Mouse (Mus musculus): Measurements from ENCODE around the gene Trim71. TPM values are rescaled to one million over a fixed set of nuclear protein-coding genes. Genes with fewer than 3 reads are reported as not detected.

Gene Trim71
- total RNA-seq, 2 experiments from 2014 or later = 0.50 to 0.69 TPM

DNA sequence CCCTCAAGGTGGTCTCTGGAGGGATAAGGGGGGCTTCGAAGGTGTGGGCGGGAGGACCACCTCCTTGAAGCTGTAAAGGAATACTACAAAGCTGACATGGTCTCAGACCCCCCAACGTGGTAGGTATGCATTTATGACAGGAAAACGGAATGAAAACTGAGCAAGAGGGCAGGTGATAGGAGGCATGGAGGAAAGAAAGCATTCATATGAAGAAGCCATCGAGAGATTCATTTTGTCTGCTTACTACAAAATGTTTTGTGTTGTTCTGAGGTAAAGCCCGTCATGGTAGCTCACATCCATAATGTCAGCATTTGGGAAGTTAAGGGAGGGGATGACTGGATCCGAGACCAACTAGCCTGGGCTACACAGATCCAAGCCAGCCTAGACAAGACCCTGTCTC, 4.0 kb downstream of the Trim71 start:
- DNase-seq (ENCODE audit: low spot score in 2 of 2) = no peak

DNA sequence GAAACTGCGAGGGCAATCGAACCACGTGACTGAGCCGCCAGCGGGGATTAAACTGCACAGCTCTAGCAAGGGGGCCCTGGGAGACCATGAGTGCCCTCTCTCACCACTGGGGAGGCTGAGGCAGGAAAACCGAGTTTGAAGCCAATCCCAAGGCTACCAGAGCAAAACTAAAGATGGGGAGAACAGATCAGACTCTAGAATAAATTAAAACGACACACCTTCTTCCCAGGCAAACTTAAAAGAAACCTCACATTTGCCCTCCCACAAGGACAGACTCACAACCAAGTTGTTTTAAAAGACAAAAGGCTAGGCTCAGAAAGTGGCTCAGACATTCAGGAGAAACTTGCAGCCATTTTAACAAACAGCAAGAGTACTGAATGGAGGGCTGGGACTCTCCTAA, 7.1 kb downstream of the Trim71 start:
- no peak for DNase-seq (ENCODE audit: low spot score in 2 of 2)

DNA sequence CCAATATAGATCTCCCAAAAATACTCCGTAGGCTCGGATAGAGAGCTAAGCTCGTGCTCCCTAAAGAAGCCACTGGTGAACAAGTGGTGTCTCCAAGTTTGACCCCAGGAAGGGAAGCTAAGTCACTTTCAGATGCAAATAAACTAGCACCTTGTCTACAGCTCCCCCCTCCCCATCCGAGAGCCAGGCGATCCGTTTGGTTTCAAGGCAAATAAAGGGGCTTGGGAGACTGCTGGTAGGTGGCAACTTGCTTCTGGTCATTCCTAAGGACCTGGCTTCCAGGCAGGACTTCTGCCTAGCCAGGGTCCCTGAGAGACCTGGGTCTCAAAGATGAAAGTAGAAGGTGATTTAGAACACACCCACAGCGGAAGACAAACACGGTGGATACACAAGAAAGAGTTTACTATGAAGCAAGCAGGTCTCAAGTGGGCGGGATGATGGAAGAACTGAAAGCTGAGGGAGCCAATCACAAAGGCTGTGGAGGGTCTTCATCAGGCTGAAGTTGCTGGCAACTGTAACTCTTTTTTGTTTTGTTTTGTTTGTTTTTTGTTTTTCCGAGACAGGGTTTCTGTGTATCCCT, 7.8 kb downstream of the Trim71 start:
- no peak for DNase-seq (ENCODE audit: low spot score in 2 of 2)

DNA sequence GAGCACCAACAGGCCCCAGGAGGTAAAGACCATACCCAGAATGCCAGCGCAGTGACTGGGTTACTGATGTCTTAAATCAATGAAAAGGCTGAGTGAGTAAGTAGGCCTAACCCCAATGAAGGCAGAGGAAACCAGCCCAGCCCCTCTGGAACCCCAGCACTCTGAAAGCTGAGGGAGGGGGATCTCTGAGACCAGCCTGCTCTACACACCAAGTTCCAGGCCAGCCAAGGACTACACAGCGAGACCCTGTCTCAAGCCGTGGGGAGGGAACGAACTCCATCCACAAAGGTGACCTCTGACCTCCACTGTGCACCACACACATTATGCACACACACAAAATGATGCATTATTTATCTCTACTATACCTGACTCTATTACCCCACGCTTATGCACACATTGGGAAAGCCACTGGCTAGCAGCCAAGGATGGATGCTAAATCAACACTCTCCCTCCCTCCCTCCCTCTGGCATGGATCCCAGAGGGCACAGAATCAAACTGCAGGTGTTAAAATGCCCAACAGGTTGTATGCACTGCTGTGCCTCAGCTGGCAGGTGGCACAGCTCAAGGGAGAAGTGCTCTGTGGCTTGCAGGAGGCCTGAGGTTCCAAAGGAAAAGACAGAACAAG, 9.7 kb downstream of the Trim71 start:
- no peak for DNase-seq (ENCODE audit: low spot score in 2 of 2)

DNA sequence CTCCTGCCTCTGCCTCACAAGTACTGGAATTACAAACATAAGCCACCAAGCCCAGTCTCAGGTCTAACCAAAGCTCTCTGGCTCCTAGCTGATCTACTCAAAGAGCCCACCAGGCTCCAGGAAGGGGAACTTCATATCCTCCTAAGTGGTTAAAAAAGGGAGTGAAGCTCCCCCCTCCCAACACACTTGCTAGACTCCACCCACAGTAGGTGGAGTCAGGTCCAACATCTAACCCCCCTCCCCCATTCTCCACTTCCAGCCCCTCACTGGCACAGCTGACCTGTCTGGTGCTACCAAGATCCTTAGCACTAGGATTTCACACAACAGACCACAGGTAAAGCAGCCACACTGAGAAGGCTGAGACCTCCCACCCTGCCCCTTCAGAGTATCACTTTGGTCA, 10.3 kb downstream of the Trim71 start:
- DNase-seq (ENCODE audit: low spot score in 2 of 2) = no peak

DNA sequence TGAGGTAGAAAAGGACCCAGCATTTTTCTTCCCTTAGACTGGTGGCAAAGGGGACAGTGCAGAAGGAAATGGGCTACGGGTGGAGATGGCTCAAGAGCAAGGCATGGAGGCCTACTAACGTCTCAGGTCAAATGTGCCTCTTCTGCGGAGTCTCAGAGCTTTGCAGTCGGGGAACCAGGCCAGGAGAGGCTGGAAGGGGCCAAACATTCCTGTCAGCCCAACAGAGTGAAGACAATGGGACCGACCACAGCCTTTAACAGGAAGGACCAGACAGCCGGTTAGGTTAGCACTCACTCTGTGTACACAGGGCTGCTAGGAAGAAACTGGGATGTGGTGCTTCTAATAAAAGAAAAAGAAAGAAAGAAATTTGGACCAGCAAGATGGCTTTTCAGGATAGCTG, 14.1 kb downstream of the Trim71 start:
- no peak for DNase-seq (ENCODE audit: low spot score in 2 of 2)

DNA sequence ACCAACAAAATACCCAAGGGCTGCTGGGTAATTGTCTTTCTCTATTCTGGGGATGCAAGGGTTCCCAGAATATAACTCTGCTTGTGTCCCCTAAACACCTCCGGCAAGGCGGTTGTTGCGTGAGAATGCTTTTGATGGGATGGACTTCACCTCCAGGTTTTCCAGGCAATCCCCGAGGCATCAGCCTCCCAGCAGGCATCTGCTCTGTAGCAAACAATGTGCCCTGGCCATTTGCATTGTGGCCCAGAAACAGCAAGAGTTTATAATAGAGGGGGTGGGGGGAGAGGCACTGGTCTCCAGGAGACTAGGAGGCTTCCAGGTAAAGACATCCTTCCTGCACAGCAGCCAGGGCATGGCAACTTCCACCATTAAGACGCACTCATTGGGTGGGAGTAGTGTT, 15.1 kb downstream of the Trim71 start:
- DNase-seq (ENCODE audit: low spot score in 2 of 2) = no peak

DNA sequence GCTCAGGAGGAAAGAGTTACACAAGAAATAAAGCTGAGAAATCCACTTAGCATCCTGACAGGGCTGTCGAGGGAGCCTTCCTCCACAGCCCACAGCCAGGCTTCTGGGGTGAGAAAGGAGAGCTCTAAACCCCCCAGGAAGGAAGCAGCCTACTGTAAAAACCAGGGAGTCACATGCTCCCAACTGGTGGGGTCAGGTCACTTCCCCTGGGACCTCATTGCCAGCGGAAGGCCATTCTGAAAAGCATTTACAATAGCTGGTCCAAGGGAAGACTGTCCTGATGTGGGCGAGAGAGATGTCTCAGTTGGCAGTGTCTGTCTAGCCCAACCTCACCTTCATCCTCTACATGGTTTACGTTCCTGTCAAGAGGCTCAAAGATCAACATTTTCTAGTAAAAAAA, 15.7 kb downstream of the Trim71 start:
- DNase-seq (ENCODE audit: low spot score in 2 of 2) = no peak

DNA sequence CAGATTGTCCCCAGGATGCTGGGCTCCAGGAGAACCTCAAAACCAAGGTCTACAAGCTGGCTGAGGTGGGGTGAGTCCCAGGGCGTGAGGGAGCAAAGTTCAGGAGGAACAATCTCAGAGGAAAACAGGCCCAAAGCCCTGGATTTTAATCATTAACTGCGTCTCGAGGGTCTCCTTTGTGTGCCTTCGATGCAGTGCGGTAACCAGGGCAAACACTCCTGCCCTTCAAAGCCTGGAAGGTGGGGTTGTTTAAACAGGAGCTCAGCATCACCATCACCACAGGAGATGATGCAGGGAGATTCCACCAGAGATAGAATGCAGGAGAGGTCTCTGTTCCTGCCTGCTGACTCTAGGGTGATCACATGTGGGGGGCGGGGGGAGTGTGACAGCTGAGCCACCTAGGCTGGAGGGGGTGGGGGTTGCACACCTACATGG, 16.5 kb downstream of the Trim71 start:
- no peak for DNase-seq (ENCODE audit: low spot score in 2 of 2)

DNA sequence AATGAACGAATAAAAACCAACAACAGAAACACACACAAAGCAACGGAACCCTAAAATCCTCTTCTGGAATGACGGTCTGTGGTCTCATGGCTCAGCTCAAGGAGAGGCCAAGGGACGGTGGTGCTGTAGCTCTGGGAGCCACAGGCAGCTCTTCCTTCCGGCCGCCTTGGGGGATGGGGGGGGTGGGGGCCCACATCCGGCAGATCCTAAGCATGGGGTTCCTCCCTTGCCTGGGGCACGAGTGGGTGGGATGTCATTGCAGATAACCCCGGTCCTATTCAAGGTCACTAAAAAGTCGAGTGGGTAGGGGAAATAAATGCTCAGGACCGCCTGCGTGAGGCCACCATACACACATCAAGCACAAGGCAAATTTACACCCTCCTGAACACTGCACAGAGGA, 17.4 kb downstream of the Trim71 start:
- no peak for DNase-seq (ENCODE audit: low spot score in 2 of 2)

DNA sequence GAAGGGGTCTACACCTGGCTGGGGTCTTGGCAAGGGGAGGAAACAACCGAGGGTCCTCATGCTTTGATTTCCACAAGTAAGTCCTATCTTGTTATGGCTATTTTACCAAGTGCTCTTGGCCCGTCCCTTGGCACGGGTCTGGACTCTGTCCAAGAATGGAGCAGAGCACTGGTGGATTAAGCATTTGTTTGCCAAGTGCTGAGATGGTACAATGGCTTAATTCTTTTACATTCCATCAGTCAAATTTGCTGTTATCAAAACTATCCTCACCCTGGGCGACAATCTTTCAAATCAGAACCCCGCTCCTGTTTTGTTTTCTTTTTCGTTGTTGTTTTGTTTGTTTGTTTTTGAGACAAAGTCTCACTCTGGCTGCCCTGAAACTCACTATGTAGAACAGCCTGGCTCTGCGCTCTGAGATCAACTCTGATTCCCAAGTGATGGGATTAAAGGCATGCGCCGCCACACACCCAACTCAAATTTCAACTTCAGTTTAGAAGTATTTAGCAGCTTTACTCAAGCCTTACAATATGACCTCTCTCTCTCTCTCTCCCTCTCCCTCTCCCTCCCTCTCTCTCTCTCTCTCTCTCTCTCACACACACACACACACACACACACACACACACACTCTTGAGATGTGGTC, 19.3 kb downstream of the Trim71 start:
- peak in 1 of 2 experiments; percentile 7 for DNase-seq (ENCODE audit: low spot score in 2 of 2)

DNA sequence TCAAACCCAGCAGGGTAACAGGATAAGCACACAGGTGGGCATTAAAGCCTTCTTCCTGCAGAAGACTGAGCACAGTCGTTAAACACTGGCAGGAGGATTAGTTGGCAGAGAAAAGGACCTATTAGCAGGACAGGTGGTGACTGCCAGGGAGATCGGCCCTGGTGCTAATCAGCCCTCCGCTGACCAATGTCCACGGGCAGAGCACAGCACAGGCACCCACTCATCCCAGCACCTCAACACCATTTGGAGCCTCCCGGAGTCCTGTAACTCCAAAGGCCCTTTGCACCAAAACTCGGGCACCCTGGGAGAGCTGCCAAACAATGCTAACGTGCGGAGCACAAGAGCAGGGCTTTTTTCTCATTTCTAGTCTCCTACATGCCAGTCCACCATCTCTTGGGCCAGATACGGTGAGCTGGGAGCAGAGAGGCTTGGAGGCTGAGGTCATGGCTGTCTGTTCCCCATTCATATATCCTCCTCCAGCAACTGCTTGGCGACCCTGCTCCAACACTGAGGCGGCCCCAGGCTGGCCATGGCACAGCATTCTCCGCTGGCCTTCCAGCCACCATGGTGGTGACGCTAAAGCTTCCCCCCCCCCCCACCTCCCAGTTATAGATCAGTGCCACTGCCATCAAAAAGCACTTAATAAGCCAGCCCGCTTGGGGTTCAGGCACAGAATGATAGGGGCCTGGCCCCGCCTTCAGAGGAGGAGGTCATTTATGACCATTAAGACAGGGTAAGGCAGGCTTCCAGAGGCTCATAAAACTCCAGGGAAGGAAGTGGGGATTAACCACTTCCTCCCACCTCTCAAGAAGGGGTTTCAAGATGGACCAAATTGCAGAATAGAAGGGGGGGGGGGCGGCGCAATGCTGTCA, 20.1 kb downstream of the Trim71 start:
- no peak for DNase-seq (ENCODE audit: low spot score in 2 of 2)

DNA sequence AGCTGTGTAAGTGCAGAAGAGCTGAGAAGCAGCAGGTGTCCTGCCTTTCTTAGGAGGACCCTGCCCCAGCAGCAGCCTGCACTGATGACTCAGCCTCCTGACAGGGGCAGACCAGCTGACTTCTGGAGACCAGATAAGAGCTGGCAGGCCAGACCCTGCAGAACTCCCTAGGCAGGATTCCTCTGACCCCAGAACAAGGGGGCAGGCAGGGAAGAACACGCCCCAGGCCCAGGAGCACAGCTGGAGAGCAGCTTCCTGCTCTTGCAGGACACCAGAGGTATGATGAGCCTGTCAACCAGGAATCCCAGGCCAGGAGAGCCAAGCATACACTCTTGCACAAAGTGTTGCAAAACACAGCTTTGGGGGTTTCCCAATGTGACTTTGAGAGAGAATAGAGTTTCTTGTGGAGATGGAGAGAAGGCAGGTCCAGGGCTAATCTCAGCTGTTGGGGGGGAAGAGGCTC, 22.9 kb downstream of the Trim71 start:
- no peak for DNase-seq (ENCODE audit: low spot score in 2 of 2)

DNA sequence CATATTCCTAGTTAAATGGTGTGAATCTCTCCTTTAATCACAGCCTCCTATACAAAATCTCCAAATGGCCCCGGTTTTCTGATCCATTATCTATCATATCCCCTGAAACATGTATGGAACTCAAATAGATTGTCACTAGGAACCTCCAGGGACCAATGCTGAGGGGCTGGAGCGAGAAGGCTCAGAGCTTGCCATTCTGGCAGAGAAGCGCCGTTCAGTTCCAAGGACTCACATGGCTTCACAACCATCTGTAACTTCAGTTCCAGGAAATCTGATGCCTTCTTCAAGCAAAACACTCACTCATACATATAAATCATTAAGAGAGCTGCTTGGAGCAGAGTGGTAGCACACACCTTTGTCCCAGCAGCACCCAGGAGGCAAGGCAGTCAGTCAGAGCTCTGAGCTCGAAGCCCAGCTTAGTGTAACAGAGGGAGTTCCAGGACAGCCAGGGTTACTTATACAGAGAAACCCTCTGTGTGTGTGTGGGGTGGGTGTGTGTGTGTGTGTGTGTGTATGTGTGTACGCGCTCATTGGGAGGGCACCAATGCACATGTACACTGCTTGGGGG, 25.1 kb downstream of the Trim71 start:
- no peak for DNase-seq (ENCODE audit: low spot score in 2 of 2)

DNA sequence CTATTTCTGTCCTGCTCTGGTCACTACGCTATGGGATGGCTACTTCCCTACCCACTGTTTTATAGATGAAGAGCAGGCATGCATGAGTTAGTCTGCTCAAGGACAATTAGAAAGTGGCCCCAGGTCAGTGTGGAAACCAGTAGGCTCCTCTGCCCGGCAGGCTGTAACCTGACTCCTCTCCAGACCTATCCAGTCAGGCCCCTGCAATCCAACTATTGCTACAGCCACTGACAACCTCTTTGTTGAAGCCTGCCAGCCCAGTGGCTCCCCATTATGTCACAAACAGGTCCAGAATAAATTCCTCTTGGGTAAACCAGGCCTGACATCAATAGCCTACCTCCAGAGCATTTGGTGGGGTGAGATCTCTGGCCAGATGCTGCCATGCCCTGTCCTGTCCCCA, 27.5 kb downstream of the Trim71 start:
- DNase-seq (ENCODE audit: low spot score in 2 of 2) = no peak

DNA sequence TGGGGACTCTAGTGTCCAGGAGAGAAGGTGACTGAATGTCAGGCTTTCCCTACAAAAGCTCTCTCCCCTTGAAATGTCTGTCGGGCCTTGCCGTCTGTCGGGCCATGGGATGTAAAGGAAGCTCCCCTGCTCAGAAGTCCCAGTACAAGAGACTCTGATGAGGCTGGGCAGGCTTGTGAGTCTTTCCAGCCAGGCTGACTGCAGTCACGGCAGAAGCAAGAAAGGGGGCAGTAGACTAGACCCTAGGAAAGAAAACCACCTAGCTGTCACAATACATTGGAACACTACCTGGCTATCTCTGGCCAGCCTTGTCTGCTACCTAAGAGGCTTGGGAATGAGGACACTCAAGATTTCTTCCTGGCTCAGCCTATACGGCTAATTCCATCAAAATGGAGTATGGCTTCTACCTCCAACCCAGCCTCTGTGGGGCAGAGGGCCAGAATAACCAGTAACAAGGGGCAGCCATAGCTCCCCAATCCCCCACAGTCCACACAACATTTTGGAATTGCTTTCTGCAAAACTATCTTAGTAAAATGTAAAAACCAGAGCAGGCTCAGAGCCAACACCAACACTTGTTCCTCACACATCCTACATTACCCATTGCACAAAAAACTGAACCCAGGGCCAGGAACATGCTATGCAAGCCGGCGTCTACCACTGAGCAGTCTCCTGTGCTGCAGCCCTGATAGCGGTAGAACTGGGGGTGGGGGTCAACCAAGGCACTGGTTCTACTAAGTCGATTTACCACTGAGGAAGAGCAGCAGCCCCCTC, 29.2 kb downstream of the Trim71 start:
- DNase-seq (ENCODE audit: low spot score in 2 of 2) = no peak

DNA sequence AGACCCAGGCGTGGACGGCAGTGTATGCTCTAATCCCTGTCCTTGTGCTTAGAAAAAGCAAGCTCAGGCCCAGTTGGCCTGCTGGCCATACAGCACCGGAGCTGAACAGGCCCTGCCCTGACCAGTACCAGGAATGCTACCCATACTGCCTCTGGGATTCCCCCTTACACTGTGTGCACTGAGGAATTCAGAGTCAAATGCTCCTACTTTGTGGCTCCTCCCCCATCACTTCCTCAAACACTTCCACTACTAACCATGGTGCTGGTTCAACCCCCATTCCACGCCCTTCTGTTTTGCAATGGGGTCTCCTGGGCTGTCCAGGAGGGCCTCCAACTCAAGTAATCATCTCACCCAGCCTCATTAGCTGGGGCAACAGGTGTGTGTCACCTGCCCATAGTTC, 30.3 kb downstream of the Trim71 start:
- no peak for DNase-seq (ENCODE audit: low spot score in 2 of 2)

DNA sequence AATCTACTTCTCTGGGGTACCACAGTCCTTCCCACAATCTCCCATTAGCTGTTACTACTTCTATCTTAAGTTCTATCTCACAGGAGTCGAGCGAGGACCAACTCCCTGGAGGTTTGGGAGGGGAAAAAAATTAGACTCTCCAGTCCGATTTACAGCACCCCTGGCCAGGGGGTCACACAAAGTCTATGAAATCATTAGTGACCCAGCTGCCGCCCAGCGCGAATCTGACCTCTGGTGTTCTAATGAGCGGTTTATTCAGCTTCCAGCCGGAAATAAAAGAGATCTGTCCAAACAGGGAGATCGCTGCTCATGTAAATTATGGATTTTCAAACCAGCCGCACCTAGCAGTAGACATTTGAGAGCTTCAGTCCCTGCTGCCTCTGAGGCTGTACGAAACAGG, 32.9 kb downstream of the Trim71 start:
- DNase-seq (ENCODE audit: low spot score in 2 of 2) = no peak

DNA sequence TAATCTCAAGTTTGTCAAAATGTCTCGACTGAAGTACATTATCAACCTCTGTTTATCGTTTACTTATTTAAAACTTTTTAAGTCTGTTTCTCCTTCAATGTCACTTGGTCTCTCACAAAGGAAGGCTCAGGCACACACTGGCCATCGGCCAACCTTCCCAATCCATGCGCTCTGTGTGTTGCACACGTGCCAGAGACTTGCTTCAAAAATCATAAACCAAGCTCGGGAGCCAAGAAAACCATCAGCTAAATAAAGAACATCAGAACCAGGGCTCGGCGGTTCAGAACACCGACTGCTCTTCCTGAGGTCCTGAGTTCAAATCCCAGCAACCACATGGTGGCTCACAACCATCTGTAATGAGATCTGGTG, 35.5 kb downstream of the Trim71 start:
- no peak for DNase-seq (ENCODE audit: low spot score in 2 of 2)

DNA sequence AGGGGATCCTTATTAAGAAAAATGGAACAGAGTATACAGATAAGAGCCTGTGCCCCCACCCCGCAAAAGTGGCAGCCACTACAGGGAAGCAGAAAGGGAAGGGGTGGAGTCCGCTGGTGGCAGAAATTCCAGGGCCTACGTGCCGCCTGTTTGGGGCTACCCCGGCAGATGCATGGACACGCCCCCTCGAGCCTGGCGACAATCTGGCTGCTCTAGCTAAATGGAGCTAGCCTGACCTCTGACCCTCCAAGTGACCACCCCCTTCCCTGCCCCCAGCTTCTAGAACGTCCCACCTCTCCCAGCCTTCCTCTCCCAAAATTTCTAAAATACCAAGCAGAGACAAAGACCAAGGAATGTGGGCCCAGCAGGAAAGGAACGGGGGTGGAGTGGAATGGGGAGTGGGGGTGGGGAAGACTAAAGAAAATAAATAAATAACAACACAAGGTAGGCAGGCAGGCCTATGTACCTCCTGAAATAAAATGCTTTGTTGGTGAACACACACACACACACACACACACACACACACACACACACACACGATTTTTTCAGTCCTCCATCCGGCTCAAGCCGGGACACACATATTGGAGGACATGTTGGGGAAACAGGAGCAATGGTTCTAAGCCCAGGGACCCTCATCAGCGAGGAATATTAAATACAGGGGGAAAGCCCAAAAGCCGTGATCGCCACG, 36.0 kb downstream of the Trim71 start:
- DNase-seq (ENCODE audit: low spot score in 2 of 2) = no peak
